Mouse (Mus musculus) hindbrain, embryonic 14.5 days (tissue): ENCODE data around the gene Zkscan2. TPM values are rescaled to one million over a fixed set of nuclear protein-coding genes. Genes with fewer than 3 reads are reported as not detected.

Experiments
- ATAC-seq: fragments of 200-750 bp; cut with Nextera tagmentation; 2 replicates; pipeline ENCODE4 v1.8.0; 2017; ENCODE audit warnings: moderate number of reproducible peaks, mild to moderate bottlenecking, moderate TSS enrichment, moderate library complexity; ENCODE audit not compliant: low FRiP score
- DNase-seq: peaks from one replicate; pipeline ENCODE4 v3.0.0-alpha.2; 2015; ENCODE audit warnings: low spot score
- H3K27ac ChIP-seq: fragments of 300-500 bp; sonication (generic); 2 replicates; pipeline ENCODE4 v1.5.1; 2014; ENCODE audit warnings: mild to moderate bottlenecking, moderate library complexity
- H3K27me3 ChIP-seq: fragments of 300-500 bp; sonication (generic); 2 replicates; pipeline ENCODE4 v1.6.1; 2014; ENCODE audit warnings: mild to moderate bottlenecking, low read length, mixed read lengths; ENCODE audit not compliant: control insufficient read depth, insufficient read depth
- H3K36me3 ChIP-seq: fragments of 300-500 bp; sonication (generic); replicated peaks from 2 replicates; pipeline ENCODE4 v1.6.1; 2014; ENCODE audit not compliant: control insufficient read depth, insufficient read depth
- H3K4me1 ChIP-seq: fragments of 300-500 bp; sonication (generic); replicated peaks from 2 replicates; pipeline ENCODE4 v1.6.1; 2014; ENCODE audit warnings: antibody characterized with exemption, low read length, mixed read lengths; ENCODE audit not compliant: control insufficient read depth, insufficient read depth
- H3K4me2 ChIP-seq: fragments of 300-500 bp; sonication (generic); replicated peaks from 2 replicates; pipeline ENCODE4 v1.6.1; 2014; ENCODE audit warnings: mild to moderate bottlenecking, moderate library complexity
- H3K4me3 ChIP-seq: fragments of 300-500 bp; sonication (generic); replicated peaks from 2 replicates; pipeline ENCODE4 v1.5.1; 2014; ENCODE audit warnings: mild to moderate bottlenecking, low read length
- H3K9ac ChIP-seq: fragments of 300-500 bp; sonication (generic); 2 replicates; pipeline ENCODE4 v1.6.1; 2014
- H3K9me3 ChIP-seq: fragments of 300-500 bp; sonication (generic); 2 replicates; pipeline ENCODE4 v1.6.1; 2016; ENCODE audit warnings: low read length; ENCODE audit not compliant: control insufficient read depth
- WGBS: fragments of 180-500 bp; shearing (Covaris S2); extraction: QIAGEN DNeasy Blood & Tissue Kit; methylation state at CpG from one replicate; pipeline ENCODE4 v1.1.7; 2014; 5-methylcytosine and 5-hydroxymethylcytosine counted together
- polyA plus RNA-seq: library from polyadenylated mRNA; unstranded; fragments of >200 nt; fragmentation: Nextera tagmentation; extraction: Ambion mirVana; gene quantifications from 2 replicates; pipeline ENCODE4 v1.2.1, GENCODE M21; 2014

The Zkscan2 gene
- polyA plus RNA-seq, 1 experiment from 2014 or later = 16.9 TPM

DNA sequence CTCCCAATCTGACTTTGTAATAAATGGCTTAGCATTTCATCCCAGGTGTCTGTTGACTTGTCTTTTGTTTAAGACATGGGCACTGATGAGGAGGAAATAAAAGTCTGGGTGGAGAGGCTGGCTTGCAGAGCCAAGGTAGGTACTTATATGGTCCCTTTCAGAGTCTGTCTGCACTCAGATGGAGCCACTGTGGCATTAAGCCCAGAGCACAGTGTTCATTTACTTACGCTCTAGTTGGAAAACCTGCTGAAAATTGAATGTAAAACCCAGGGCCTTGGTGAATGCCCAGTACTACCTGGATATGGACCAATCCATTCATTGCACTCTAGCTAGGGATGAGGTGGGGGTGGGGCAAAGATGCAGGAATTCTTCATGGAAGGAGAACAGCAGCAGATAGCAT, 32.3 kb downstream of the Zkscan2 start:
- Histone ChIP-seq H3K36me3 (no peaks in the 10 kb centered on the region), H3K9ac (no peak overlapping the region), H3K27me3 (no peaks in the 10 kb centered on the region), H3K27ac (no peak overlapping the region), H3K4me3 (no peak overlapping the region), H3K4me1 (no peaks in the 10 kb centered on the region), H3K9me3 (0 out of 2 replicates have a peak, but pooled peaks cover 10% of the 10 kb centered on the region), H3K4me2 (no peak overlapping the region)
- 88% methylated on average over 1 of the region's 1 CpGs for WGBS
- ATAC-seq (no peak), DNase-seq (no peak)

GRCm38 (mm10) chr7:123465692-123466387, 34.4 kb downstream of the Zkscan2 start:
- Histone ChIP-seq H3K4me1 (no peaks in the 10 kb centered on the region), H3K36me3 (no peaks in the 10 kb centered on the region), H3K9me3 (no peaks in the 10 kb centered on the region), H3K9ac (no peak overlapping the region), H3K4me2 (no peak overlapping the region), H3K27ac (no peak overlapping the region), H3K4me3 (no peak overlapping the region), H3K27me3 (no peaks in the 10 kb centered on the region)
- 38% methylated on average over 6 of the region's 6 CpGs for WGBS
- DNase-seq = peak; percentile 94
- peak; percentile 73; the same call in 1 of the 2 replicates for ATAC-seq

GRCm38 (mm10) chr7:123463569-123463968, 36.7 kb downstream of the Zkscan2 start:
- Histone ChIP-seq H3K4me2 (no peak overlapping the region), H3K9me3 (no peaks in the 10 kb centered on the region), H3K4me3 (no peak overlapping the region), H3K9ac (no peak overlapping the region), H3K36me3 (no peaks in the 10 kb centered on the region), H3K27me3 (no peaks in the 10 kb centered on the region), H3K4me1 (no peaks in the 10 kb centered on the region), H3K27ac (no peak overlapping the region)
- no peak for DNase-seq
- 89% methylated on average over 4 of the region's 4 CpGs for WGBS
- no peak for ATAC-seq

DNA sequence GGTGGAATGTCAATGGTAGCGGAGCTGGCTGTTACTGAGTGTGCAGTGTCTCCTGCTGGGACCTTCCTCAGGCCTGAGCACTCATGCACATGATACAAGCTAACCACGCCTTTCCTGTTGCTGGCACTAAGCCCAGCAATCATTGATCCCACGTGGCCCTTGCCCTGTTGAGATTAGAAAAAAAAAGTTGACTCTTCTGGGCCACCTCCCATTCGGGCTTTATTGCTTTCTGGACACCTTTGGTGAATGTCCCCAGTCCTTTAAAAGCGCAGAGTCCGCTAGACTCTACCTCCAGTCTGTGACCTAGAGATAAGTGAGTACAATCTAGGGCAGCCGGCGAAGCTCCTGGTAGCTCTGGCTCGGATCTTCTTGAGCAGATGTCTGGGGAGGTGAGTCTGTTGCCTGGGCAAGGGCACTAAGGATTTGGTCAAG, 38.2 kb downstream of the Zkscan2 start, which contains the start of gene Aqp8:
Gene Aqp8 (plus strand): TSS at position 222 of the 432 bp plus-strand sequence.
- no peaks in the 10 kb centered on the region for H3K27me3 ChIP-seq
- no peaks in the 10 kb centered on the region for H3K4me1 ChIP-seq
- no peak within 1 kb of the TSS for H3K4me3 ChIP-seq
- DNase-seq = no peak
- no peaks in the 10 kb centered on the region for H3K36me3 ChIP-seq
- H3K9me3 ChIP-seq = no peaks in the 10 kb centered on the region
- ATAC-seq = no peak
- no peak within 1 kb of the TSS for H3K9ac ChIP-seq
- 76% methylated on average over 9 of the region's 9 CpGs for WGBS
- H3K27ac ChIP-seq = no peak within 1 kb of the TSS
- no peak within 1 kb of the TSS for H3K4me2 ChIP-seq

GRCm38 (mm10) chr7:123461316-123461715, 38.9 kb downstream of the Zkscan2 start:
- no peak overlapping the region for H3K9ac ChIP-seq
- DNase-seq (no peak), ATAC-seq (no peak)
- H3K4me2 ChIP-seq = no peak overlapping the region
- 86% methylated on average over 4 of the region's 4 CpGs for WGBS
- H3K36me3 ChIP-seq = no peaks in the 10 kb centered on the region
- H3K4me1 ChIP-seq = no peaks in the 10 kb centered on the region
- no peaks in the 10 kb centered on the region for H3K27me3 ChIP-seq
- no peak overlapping the region for H3K4me3 ChIP-seq
- no peaks in the 10 kb centered on the region for H3K9me3 ChIP-seq
- H3K27ac ChIP-seq = no peak overlapping the region

GRCm38 (mm10) chr7:123459247-123459646, 41.0 kb downstream of the Zkscan2 start:
- Histone ChIP-seq H3K4me1 (no peaks in the 10 kb centered on the region), H3K4me3 (no peak overlapping the region), H3K27me3 (no peaks in the 10 kb centered on the region), H3K36me3 (no peaks in the 10 kb centered on the region), H3K9me3 (no peaks in the 10 kb centered on the region), H3K9ac (no peak overlapping the region), H3K4me2 (no peak overlapping the region), H3K27ac (no peak overlapping the region)
- whole genome bisulfite sequencing = 91% methylated on average over 4 of the region's 4 CpGs
- ATAC-seq = no peak
- DNase-seq = no peak

DNA sequence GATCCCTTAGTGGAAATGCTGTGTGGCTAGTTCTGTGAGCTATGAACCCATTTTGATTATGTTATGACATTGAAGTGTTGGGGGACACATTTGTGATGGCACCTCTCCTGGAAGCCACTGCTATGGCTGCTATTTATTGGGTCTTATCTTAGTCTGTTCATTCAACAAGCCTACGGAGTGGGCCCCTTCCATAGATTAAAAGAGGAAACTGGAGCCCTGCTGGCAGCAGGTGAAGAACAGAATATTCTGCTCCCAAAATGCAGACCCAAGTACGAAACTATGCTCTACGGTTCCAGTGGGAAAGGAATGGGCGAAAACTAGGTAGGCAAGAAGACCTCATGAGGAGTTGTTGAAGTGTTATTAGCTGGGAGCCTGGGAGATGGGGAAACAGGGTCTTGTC, 41.9 kb downstream of the Zkscan2 start:
- Histone ChIP-seq H3K9ac (no peak overlapping the region), H3K27ac (no peak overlapping the region), H3K4me3 (no peak overlapping the region), H3K4me1 (no peaks in the 10 kb centered on the region), H3K36me3 (no peaks in the 10 kb centered on the region), H3K27me3 (no peaks in the 10 kb centered on the region), H3K4me2 (no peak overlapping the region), H3K9me3 (no peaks in the 10 kb centered on the region)
- WGBS = 90% methylated on average over 4 of the region's 4 CpGs
- DNase-seq (no peak), ATAC-seq (no peak)

GRCm38 (mm10) chr7:123455088-123455487, 45.2 kb downstream of the Zkscan2 start:
- no peak for DNase-seq
- Histone ChIP-seq H3K4me3 (no peak overlapping the region), H3K36me3 (no peaks in the 10 kb centered on the region), H3K27me3 (no peaks in the 10 kb centered on the region), H3K27ac (no peak overlapping the region), H3K4me2 (no peak overlapping the region), H3K4me1 (no peaks in the 10 kb centered on the region), H3K9me3 (no peaks in the 10 kb centered on the region), H3K9ac (no peak overlapping the region)
- 92% methylated on average over 3 of the region's 3 CpGs for WGBS
- ATAC-seq = no peak

- Histone ChIP-seq H3K27ac (no peak overlapping the region), H3K4me3 (no peak overlapping the region), H3K4me2 (no peak overlapping the region), H3K27me3 (no peaks in the 10 kb centered on the region), H3K9me3 (no peaks in the 10 kb centered on the region), H3K9ac (no peak overlapping the region), H3K36me3 (no peaks in the 10 kb centered on the region), H3K4me1 (no peaks in the 10 kb centered on the region)
- WGBS = 91% methylated on average over 8 of the region's 8 CpGs
- no peak for DNase-seq
- ATAC-seq = no peak
Observed at GRCm38 (mm10) chr7:123453066-123453465, 47.2 kb downstream of the Zkscan2 start.

GRCm38 (mm10) chr7:123452551-123452950, 47.7 kb downstream of the Zkscan2 start:
- Histone ChIP-seq H3K9me3 (no peaks in the 10 kb centered on the region), H3K4me1 (no peaks in the 10 kb centered on the region), H3K27ac (no peak overlapping the region), H3K36me3 (no peaks in the 10 kb centered on the region), H3K27me3 (no peaks in the 10 kb centered on the region), H3K4me3 (no peak overlapping the region), H3K4me2 (no peak overlapping the region), H3K9ac (no peak overlapping the region)
- ATAC-seq = no peak
- DNase-seq = no peak
- WGBS = 89% methylated on average over 6 of the region's 6 CpGs
